Mouse (Mus musculus) testis, adult 2 months (tissue): Measurements from ENCODE around the gene Cnot2.

Experiments
- CTCF ChIP-seq: fragments of 200-500 bp; IDR thresholded peaks from 2 replicates; pipeline ENCODE4 v1.5.1; 2012; ENCODE audit warnings: low read depth, mild to moderate bottlenecking, inconsistent platforms, low read length, moderate library complexity; ENCODE audit not compliant: control insufficient read depth, insufficient read depth, insufficient replicate concordance
- POLR2A ChIP-seq: fragments of 200-500 bp; IDR thresholded peaks from 2 replicates; pipeline ENCODE4 v1.6.1; 2012; ENCODE audit warnings: low read depth, mild to moderate bottlenecking, inconsistent platforms, low read length, moderate library complexity; ENCODE audit not compliant: control insufficient read depth

DNA sequence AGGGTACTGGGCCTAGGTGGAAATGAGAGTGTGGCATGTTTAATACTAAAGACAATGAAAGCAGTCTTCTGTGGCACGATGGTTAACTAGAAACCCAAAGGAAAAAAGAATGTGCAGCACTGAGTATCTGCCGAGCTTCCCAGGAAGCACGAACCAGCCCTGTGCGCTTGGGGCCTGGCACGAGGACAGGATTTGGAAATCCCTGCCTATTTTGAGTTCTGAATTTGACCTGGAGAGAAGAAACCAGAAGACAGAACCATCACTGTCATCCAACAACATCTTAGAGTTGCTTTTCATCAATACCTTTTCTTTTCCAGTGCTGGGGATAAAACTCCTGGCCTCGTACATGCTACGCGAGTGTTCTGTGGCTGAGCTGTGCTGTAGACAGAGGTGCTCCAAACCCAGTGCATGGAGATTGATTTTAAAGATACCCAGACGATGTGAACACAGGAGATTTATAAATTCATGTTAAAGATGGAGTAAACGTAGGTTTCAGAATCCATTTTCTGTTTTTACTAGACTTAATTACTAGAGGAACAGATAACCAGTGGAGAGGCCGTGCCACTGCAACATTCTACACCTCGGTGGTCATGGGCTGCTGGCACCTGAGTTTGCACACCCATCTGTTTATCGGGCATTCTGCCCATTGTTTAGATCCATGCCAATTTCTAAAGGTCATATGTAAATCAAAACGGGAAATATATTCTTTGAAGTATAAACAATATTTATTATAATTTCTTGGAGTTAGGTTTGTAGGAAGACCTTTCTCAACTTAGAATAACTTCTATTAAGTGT lies 17.9 kb upstream of the Cnot2 start:
- TF ChIP-seq CTCF: no peak
- TF ChIP-seq POLR2A: no peak
